Mouse (Mus musculus) liver, embryonic 14.5 days (tissue): ENCODE data around the gene Tesk1. TPM values are rescaled to one million over a fixed set of nuclear protein-coding genes. Genes with fewer than 3 reads are reported as not detected.
A peak's percentile ranks its signal among the peaks of the same experiment; 100 is the strongest.

Experiments used
- ATAC-seq: fragments of 200-750 bp; cut with Nextera tagmentation; 2 replicates; pipeline ENCODE4 v1.8.0; 2017; ENCODE audit warnings: moderate number of reproducible peaks, mild to moderate bottlenecking, moderate library complexity; ENCODE audit not compliant: insufficient read depth
- DNase-seq, 3 experiments: peaks; one replicate each; pipeline ENCODE4 v3.0.0-alpha.2; 2012 to 2013; ENCODE audit warnings: low read depth in 3 of 3, low spot score in 3 of 3
- H3K27ac ChIP-seq: fragments of 300-500 bp; sonication (generic); 2 replicates; pipeline ENCODE4 v1.5.1; 2014; ENCODE audit warnings: moderate library complexity, mild to moderate bottlenecking, control low read depth, inconsistent platforms
- H3K27me3 ChIP-seq: fragments of 300-500 bp; sonication (generic); 2 replicates; pipeline ENCODE4 v1.6.1; 2014; ENCODE audit warnings: mild to moderate bottlenecking, low read length, moderate library complexity; ENCODE audit not compliant: control insufficient read depth, insufficient read depth
- H3K36me3 ChIP-seq: fragments of 300-500 bp; sonication (generic); replicated peaks from 2 replicates; pipeline ENCODE4 v1.6.1; 2014; ENCODE audit warnings: low read depth; ENCODE audit not compliant: control insufficient read depth, insufficient read depth
- H3K4me1 ChIP-seq, 2 experiments: fragments of 200-500 bp in 1 of 2; fragments of 300-500 bp in 1 of 2; sonication (generic) in 1 of 2; replicated peaks; 2 replicates each; pipeline ENCODE4 v1.6.1; 2012 to 2014; ENCODE audit warnings: antibody characterized with exemption in 1 of 2, inconsistent platforms in 1 of 2, low read length in 1 of 2; ENCODE audit not compliant: control insufficient read depth in 2 of 2, insufficient read depth in 2 of 2
- H3K4me2 ChIP-seq: fragments of 300-500 bp; sonication (generic); 2 replicates; pipeline ENCODE4 v1.6.1; 2014; ENCODE audit warnings: low read depth, mild to moderate bottlenecking, control low read depth, moderate library complexity
- H3K4me3 ChIP-seq, 2 experiments: fragments of 200-500 bp in 1 of 2; fragments of 300-500 bp in 1 of 2; sonication (generic) in 1 of 2; 2 replicates each; pipeline ENCODE4 v1.5.1; 2012 to 2014; ENCODE audit warnings: low read depth in 2 of 2, low read length in 2 of 2, mild to moderate bottlenecking in 2 of 2, control low read depth in 1 of 2, inconsistent platforms in 1 of 2, moderate library complexity in 1 of 2; ENCODE audit not compliant: insufficient read depth in 1 of 2
- H3K9ac ChIP-seq: fragments of 300-500 bp; sonication (generic); replicated peaks from 2 replicates; pipeline ENCODE4 v1.6.1; 2014; ENCODE audit warnings: mild to moderate bottlenecking, control low read depth, moderate library complexity
- H3K9me3 ChIP-seq: fragments of 300-500 bp; sonication (generic); 2 replicates; pipeline ENCODE4 v1.6.1; 2016; ENCODE audit warnings: low read length, mixed read lengths; ENCODE audit not compliant: control insufficient read depth
- CTCF ChIP-seq: IDR thresholded peaks from 2 replicates; pipeline ENCODE4 v1.5.1; 2016; ENCODE audit warnings: antibody characterized with exemption, low read depth, control low read depth
- EP300 ChIP-seq: IDR thresholded peaks from 2 replicates; pipeline ENCODE4 v1.6.1; 2016; ENCODE audit warnings: antibody characterized with exemption, low read depth
- WGBS: fragments of 180-500 bp; shearing (Covaris S2); extraction: QIAGEN DNeasy Blood & Tissue Kit; methylation state at CpG from one replicate; pipeline ENCODE4 v1.1.7; 2014; ENCODE audit not compliant: insufficient replicate concordance; 5-methylcytosine and 5-hydroxymethylcytosine counted together
- polyA plus RNA-seq, 2 experiments: library from polyadenylated mRNA; depleted of rRNA in 1 of 2; stranded (reverse) in 1 of 2; unstranded in 1 of 2; fragments of >200 nt; fragmentation: Nextera tagmentation in 1 of 2; extraction: Ambion mirVana in 1 of 2; gene quantifications; 2 replicates each; pipeline versions ENCODE4 v1.2.1 to v1.2.3; 2012 to 2014

Gene Tesk1
- polyA plus RNA-seq, 2 experiments: 0.65 to 3.3 TPM

- Histone ChIP-seq H3K4me1 (peaks cover 0 to 12% of the 10 kb centered on the region in 2 experiments; a peak in 2 of 4 replicates), H3K27ac (no peak overlapping the region), H3K27me3 (no peaks in the 10 kb centered on the region), H3K9ac (no peak overlapping the region), H3K4me3 (no peak overlapping the region), H3K4me2 (no peak overlapping the region), H3K9me3 (no peaks in the 10 kb centered on the region), H3K36me3 (no peaks in the 10 kb centered on the region)
- 79% methylated on average over 29 of the region's 29 CpGs for WGBS
- ATAC-seq: no peak
- TF ChIP-seq EP300 (no peak), CTCF (no peak)
- DNase-seq: no peak
Observed at GRCm38 (mm10) chr4:43415221-43416070, 26.3 kb upstream of the Tesk1 start.

DNA sequence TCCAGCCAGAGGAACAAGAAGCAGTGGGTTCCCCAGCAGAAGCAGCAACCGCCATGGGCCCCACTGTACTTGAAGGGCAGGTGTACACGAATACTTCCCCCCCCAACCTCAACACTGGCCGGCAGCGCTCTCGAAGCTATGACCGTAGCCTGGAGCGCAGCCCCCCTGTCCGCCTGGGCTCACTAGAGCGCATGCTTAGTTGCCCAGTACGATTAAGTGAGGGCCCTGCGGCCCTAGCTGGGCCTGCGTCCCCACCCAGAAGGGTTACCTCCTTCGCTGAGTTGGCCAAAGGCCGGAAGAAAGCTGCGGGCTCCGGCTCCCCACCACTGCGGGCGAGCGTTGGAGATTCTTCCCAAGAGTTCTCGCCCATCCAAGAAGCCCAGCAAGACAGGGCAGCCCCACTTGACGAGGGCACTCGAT lies 25.7 kb upstream of the Tesk1 start:
- H3K27ac ChIP-seq: no peak overlapping the region
- H3K4me2 ChIP-seq: no peak overlapping the region
- no peaks in the 10 kb centered on the region for H3K27me3 ChIP-seq
- peaks cover 0 to 12% of the 10 kb centered on the region in 2 experiments; a peak in 2 of 4 replicates for H3K4me1 ChIP-seq
- TF ChIP-seq EP300 (no peak), CTCF (no peak)
- no peaks in the 10 kb centered on the region for H3K36me3 ChIP-seq
- no peak overlapping the region for H3K9ac ChIP-seq
- H3K9me3 ChIP-seq: no peaks in the 10 kb centered on the region
- ATAC-seq (no peak), DNase-seq (no peak)
- H3K4me3 ChIP-seq: no peak overlapping the region
- 82% methylated on average over 22 of the region's 22 CpGs for WGBS

DNA sequence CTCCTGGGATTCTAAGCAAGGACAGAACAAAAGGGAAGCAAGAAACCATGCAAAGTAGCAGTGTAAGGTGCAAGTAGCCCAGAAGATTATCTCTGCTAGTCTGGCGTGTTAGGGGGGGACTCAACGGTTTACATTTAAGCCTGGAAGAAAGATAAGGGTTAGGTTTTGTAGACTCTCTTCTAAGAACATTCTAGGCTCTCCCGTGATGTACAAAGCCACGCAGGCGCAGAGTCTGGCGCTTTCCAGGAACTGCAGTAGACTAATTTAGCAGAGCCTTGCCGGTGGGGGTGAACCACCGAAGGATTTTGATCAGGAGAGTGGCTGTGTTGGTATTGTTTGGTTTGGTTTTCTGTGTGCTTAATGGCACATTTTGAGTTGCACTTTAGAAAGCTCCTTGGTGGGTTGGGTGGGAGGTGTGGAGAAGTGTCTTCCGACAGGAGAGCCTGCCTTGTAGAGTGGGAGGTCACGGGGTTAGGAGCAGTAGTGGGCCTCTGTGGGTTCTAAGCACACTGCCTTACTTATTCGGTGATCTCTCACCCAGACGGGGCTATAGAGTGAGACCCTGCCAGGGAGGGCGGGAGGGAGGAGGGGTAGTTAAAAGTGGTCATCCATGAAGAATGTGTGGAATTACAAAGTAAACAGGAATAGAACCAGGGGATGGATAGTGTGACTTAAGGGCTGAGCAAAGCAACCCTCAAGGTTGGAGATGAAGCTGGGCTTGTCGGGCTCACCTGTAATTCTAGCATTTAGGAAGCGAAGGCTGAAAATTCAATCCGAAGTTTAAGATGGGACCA lies 24.3 kb upstream of the Tesk1 start:
- H3K9ac ChIP-seq: no peak overlapping the region
- no peak overlapping the region for H3K4me3 ChIP-seq
- no peak overlapping the region for H3K27ac ChIP-seq
- no peaks in the 10 kb centered on the region for H3K36me3 ChIP-seq
- DNase-seq: peak in 2 of 3 experiments; percentile 34 to 36
- no peak overlapping the region for H3K4me2 ChIP-seq
- 41% methylated on average over 16 of the region's 16 CpGs for WGBS
- no peaks in the 10 kb centered on the region for H3K27me3 ChIP-seq
- H3K9me3 ChIP-seq: no peaks in the 10 kb centered on the region
- TF ChIP-seq CTCF: no peak
- TF ChIP-seq EP300: peak; percentile 67
- ATAC-seq: peak; percentile 71; the same call in 1 of the 2 replicates
- peaks cover 0 to 12% of the 10 kb centered on the region in 2 experiments; a peak in 2 of 4 replicates for H3K4me1 ChIP-seq

- ATAC-seq (no peak), DNase-seq (no peak)
- H3K36me3 ChIP-seq: no peaks in the 10 kb centered on the region
- no peaks in the 10 kb centered on the region for H3K27me3 ChIP-seq
- H3K9ac ChIP-seq: no peak overlapping the region
- TF ChIP-seq EP300: no peak
- no peak for TF ChIP-seq CTCF
- H3K4me1 ChIP-seq: peaks cover 0 to 10% of the 10 kb centered on the region in 2 experiments; a peak in 2 of 4 replicates
- H3K4me2 ChIP-seq: no peak overlapping the region
- H3K4me3 ChIP-seq: no peak overlapping the region
- no peaks in the 10 kb centered on the region for H3K9me3 ChIP-seq
- no peak overlapping the region for H3K27ac ChIP-seq
- 53% methylated on average over 4 of the region's 4 CpGs for WGBS
Observed at GRCm38 (mm10) chr4:43418450-43418849, 23.3 kb upstream of the Tesk1 start.
